Mouse (Mus musculus): ENCODE data around the gene Vps13d. TPM values are rescaled to one million over a fixed set of nuclear protein-coding genes. Genes with fewer than 3 reads are reported as not detected.

Gene Vps13d
- total RNA-seq, 2 experiments from 2014 or later = 22.7 to 25.9 TPM

GRCm38 (mm10) chr4:145051209-145051969 lies 143.4 kb downstream of the Vps13d start:
- no peak for DNase-seq
- intact Hi-C loops (cut with DNase I; ENCODE audit: low total_unique reads) = loop anchor here (10.0 kb wide), 1 partner anchor 157 kb away; the partner anchor contains the start of gene Dhrs3

- DNase-seq = no peak
- intact Hi-C loops (cut with DNase I; ENCODE audit: low total_unique reads) = loop anchor here (10.0 kb wide), 1 partner anchor 156 kb away; the partner anchor contains the start of gene Dhrs3
These were observed 144.1 kb downstream of the Vps13d start for GRCm38 (mm10) chr4:145050518-145051208.

GRCm38 (mm10) chr4:145047964-145048363 lies 146.8 kb downstream of the Vps13d start:
- no peak for DNase-seq
- intact Hi-C loops (cut with DNase I; ENCODE audit: low total_unique reads) = no loop called here

GRCm38 (mm10) chr4:145046032-145046401 lies 148.8 kb downstream of the Vps13d start:
- intact Hi-C loops (cut with DNase I; ENCODE audit: low total_unique reads) = no loop called here
- no peak for DNase-seq

GRCm38 (mm10) chr4:145045312-145046031 lies 149.3 kb downstream of the Vps13d start:
- intact Hi-C loops (cut with DNase I; ENCODE audit: low total_unique reads) = no loop called here
- no peak for DNase-seq

- intact Hi-C loops (cut with DNase I; ENCODE audit: low total_unique reads) = no loop called here
These were observed 153.5 kb downstream of the Vps13d start for GRCm38 (mm10) chr4:145041223-145041870.

GRCm38 (mm10) chr4:145037631-145038416 lies 157.0 kb downstream of the Vps13d start:
- intact Hi-C loops (cut with DNase I; ENCODE audit: low total_unique reads) = no loop called here
- DNase-seq = no peak

More at GRCm38 (mm10) chr4:145041223-145041870, 153.5 kb downstream of the Vps13d start:
- no peak for DNase-seq

GRCm38 (mm10) chr4:145037006-145037405 lies 157.8 kb downstream of the Vps13d start:
- intact Hi-C loops (cut with DNase I; ENCODE audit: low total_unique reads) = no loop called here

GRCm38 (mm10) chr4:145035450-145035849 lies 159.4 kb downstream of the Vps13d start:
- intact Hi-C loops (cut with DNase I; ENCODE audit: low total_unique reads) = no loop called here

More at GRCm38 (mm10) chr4:145037006-145037405, 157.8 kb downstream of the Vps13d start:
- no peak for DNase-seq

GRCm38 (mm10) chr4:145034506-145035243 lies 160.1 kb downstream of the Vps13d start:
- DNase-seq = peak; percentile 53
- intact Hi-C loops (cut with DNase I; ENCODE audit: low total_unique reads) = no loop called here

More at GRCm38 (mm10) chr4:145035450-145035849, 159.4 kb downstream of the Vps13d start:
- no peak for DNase-seq

- intact Hi-C loops (cut with DNase I; ENCODE audit: low total_unique reads) = no loop called here
These were observed 161.4 kb downstream of the Vps13d start for GRCm38 (mm10) chr4:145033392-145033791.

GRCm38 (mm10) chr4:145032637-145033036 lies 162.2 kb downstream of the Vps13d start:
- no peak for DNase-seq
- intact Hi-C loops (cut with DNase I; ENCODE audit: low total_unique reads) = no loop called here

More at GRCm38 (mm10) chr4:145033392-145033791, 161.4 kb downstream of the Vps13d start:
- DNase-seq = no peak

- intact Hi-C loops (cut with DNase I; ENCODE audit: low total_unique reads) = no loop called here
- DNase-seq = no peak
These were observed 163.3 kb downstream of the Vps13d start for GRCm38 (mm10) chr4:145031510-145031909.

- intact Hi-C loops (cut with DNase I; ENCODE audit: low total_unique reads) = no loop called here
- peak; percentile 24 for DNase-seq
These were observed 168.4 kb downstream of the Vps13d start for GRCm38 (mm10) chr4:145026449-145026851.

- intact Hi-C loops (cut with DNase I; ENCODE audit: low total_unique reads) = no loop called here
These were observed 169.4 kb downstream of the Vps13d start for GRCm38 (mm10) chr4:145025409-145025762.

GRCm38 (mm10) chr4:145024694-145025408 lies 170.0 kb downstream of the Vps13d start:
- intact Hi-C loops (cut with DNase I; ENCODE audit: low total_unique reads) = no loop called here
- peak; percentile 16 for DNase-seq

More at GRCm38 (mm10) chr4:145025409-145025762, 169.4 kb downstream of the Vps13d start:
- DNase-seq = peak; percentile 56

- DNase-seq = no peak
These were observed 170.9 kb downstream of the Vps13d start for GRCm38 (mm10) chr4:145023911-145024310.

More at GRCm38 (mm10) chr4:145023911-145024310, 170.9 kb downstream of the Vps13d start:
- intact Hi-C loops (cut with DNase I; ENCODE audit: low total_unique reads) = no loop called here

Data from gastrocnemius, postnatal 14 days (tissue).